In genomic region chr2:102364565-102365200, GRCm38 (mm10) we compare ENCODE assay signal across 17 mouse cellular contexts. TPM values are rescaled to one million over a fixed set of nuclear protein-coding genes. Genes with fewer than 3 reads are reported as not detected.
DNase-seq lines count a peak whose midpoint lies in the region; ATAC-seq lines count a peak whose summit lies in the region.
"Had no signal": no experiment of that assay in that cellular context is flagged by ENCODE, and none has a peak within 500 bp of the region (broad histone marks: within the 10 kb centered on the region; RNA-seq: fewer than 3 reads in every experiment).

No protein-coding gene starts in this region.

- peaks cover 53% of the 10 kb centered on the region for H3K4me1 ChIP-seq in liver, embryonic 15.5 days (replicated peaks)
- H3K4me1 ChIP-seq: embryonic facial prominence, embryonic 12.5 days had no signal

- H3K36me3 ChIP-seq in liver, embryonic 15.5 days (replicated peaks) = 0 out of 2 replicates have a peak, but pooled peaks cover 2% of the 10 kb centered on the region
- H3K36me3 ChIP-seq: embryonic facial prominence, embryonic 12.5 days; midbrain, embryonic 13.5 days had no signal

- H3K9me3 ChIP-seq in liver, embryonic 15.5 days (replicated peaks) = no peaks in the 10 kb centered on the region
- H3K9me3 ChIP-seq: embryonic facial prominence, embryonic 12.5 days; midbrain, embryonic 13.5 days had no signal

- DNase-seq in spleen, adult 12 weeks (ENCODE audit: low spot score) = peak; percentile 33
- no peak for DNase-seq in spleen, postnatal 14 days (ENCODE audit: low spot score in 2 of 2)
- DNase-seq in right cerebral cortex, postnatal 36 days (ENCODE audit: low spot score in 2 of 2) = no peak
- no peak for DNase-seq in frontal cortex, postnatal 14 days (ENCODE audit: low spot score in 2 of 2)
- DNase-seq in gastrocnemius, adult 8-10 months (ENCODE audit: low spot score in 2 of 2) = no peak
- DNase-seq: cerebellum, adult 2 months; gastrocnemius, postnatal 14 days; kidney, adult 8-10 months; left cerebral cortex, postnatal 4 days; lung, adult 18-20 months; lung, postnatal 4 days; thymus, adult 18-20 months had no signal

- peak overlapping the region; percentile 42 for H3K4me2 ChIP-seq in liver, embryonic 15.5 days
- H3K4me2 ChIP-seq: embryonic facial prominence, embryonic 12.5 days; midbrain, embryonic 13.5 days had no signal

- WGBS in liver, embryonic 15.5 days (ENCODE audit: insufficient replicate concordance) = 39% methylated on average over 4 of the region's 4 CpGs

- H3K27me3 ChIP-seq in liver, embryonic 15.5 days = no peaks in the 10 kb centered on the region
- H3K27me3 ChIP-seq: embryonic facial prominence, embryonic 12.5 days; midbrain, embryonic 13.5 days had no signal

- 0 out of 2 replicates have a peak, but pooled peaks have one; percentile 33 for ATAC-seq in common myeloid progenitor, adult 5-6 weeks (replicated peaks; ENCODE audit: low read depth, poor library complexity, severe bottlenecking)
- peak; percentile 87 for ATAC-seq in liver, embryonic 15.5 days (ENCODE audit: insufficient read depth)
- ATAC-seq: midbrain, embryonic 13.5 days had no signal

- H3K27ac ChIP-seq in liver, embryonic 15.5 days (replicated peaks) = peak overlapping the region; percentile 78
- H3K27ac ChIP-seq: embryonic facial prominence, embryonic 12.5 days; midbrain, embryonic 13.5 days had no signal

- H3K9ac ChIP-seq in liver, embryonic 15.5 days = no peak overlapping the region
- H3K9ac ChIP-seq: embryonic facial prominence, embryonic 12.5 days; midbrain, embryonic 13.5 days had no signal

- H3K4me3 ChIP-seq in liver, embryonic 15.5 days (replicated peaks) = no peak overlapping the region
- H3K4me3 ChIP-seq: embryonic facial prominence, embryonic 12.5 days; midbrain, embryonic 13.5 days; myocyte had no signal

RNA-seq across cellular contexts. Expression of gene Trim44, which starts 42.9 kb away (rescaled TPM):
- total RNA-seq in common myeloid progenitor, adult 5-6 weeks (2017) = 51.6 and 69.2 TPM in 2 replicates
- 6.2 and 6.4 TPM in 2 replicates for polyA plus RNA-seq in liver, embryonic 15.5 days (2015; fragmentation: Nextera tagmentation; extraction: Ambion mirVana)
- 10 to 100 TPM; 11.9 to 16.5 (median 14.8) TPM for total RNA-seq in gastrocnemius, adult 8-10 months (2022)
